Comparison of ENCODE assay signal across 7 mouse cellular contexts in the genomic region with DNA sequence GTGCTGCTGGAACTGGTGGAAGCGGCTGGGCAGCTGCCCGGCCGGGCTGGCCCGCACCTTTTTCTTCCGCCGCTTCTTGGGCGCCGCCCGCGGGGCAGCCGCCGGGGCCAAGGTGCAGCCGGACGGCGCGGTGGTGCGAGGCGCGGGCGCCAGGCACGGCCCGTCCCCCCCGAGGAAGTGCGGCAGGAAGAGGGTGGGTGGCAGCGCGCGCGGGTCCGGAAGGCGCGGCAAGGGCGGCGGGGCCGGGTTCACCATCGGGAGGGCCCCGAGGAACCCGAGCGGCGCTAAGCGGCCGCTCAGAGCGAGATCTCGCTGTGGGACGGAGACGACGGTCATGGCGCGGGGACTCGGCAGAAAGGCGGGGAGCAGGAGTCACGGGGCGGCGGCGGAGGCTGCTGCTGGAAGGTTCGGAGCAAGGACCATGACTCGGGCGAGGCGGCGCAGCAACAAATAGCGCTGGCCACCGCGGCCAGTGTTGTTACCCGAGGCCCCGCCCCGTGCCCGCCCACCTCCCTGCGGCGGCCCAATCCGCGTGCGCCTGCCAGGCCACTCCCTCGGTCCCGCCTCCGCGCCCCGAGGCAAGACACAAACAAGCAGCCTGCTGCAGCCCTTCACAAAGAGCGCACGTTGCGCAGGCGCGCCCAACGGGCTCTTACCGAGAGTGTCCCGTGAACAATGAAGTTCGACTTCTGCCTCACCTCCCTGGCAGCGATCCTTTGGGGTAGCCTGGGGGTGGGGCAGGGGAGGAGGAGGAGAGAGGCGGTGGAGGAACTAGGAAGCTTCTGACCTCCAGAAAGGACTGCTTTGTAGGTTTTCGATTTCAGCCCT. TPM values are rescaled to one million over a fixed set of nuclear protein-coding genes. Genes with fewer than 3 reads are reported as not detected.
DNase-seq lines count a peak whose midpoint lies in the region; ATAC-seq lines count a peak whose summit lies in the region.

No protein-coding gene starts in this region.

- peak overlapping the region; percentile 99 for H3K4me3 ChIP-seq in embryonic facial prominence, embryonic 10.5 days
- peak overlapping the region; percentile 89 for H3K4me3 ChIP-seq in limb, embryonic 11.5 days (ENCODE audit: low read depth, low read length)
- peak overlapping the region; percentile 100 for H3K4me3 ChIP-seq in midbrain, embryonic 14.5 days (replicated peaks; ENCODE audit: low read depth, low read length)

- peak overlapping the region; percentile 100 for H3K27ac ChIP-seq in embryonic facial prominence, embryonic 10.5 days (replicated peaks)
- H3K27ac ChIP-seq in limb, embryonic 11.5 days (replicated peaks; ENCODE audit: low read depth, low read length) = peak overlapping the region; percentile 99
- H3K27ac ChIP-seq in midbrain, embryonic 14.5 days (replicated peaks; ENCODE audit: low read depth, low read length) = peak overlapping the region; percentile 99

- peaks cover 30% of the 10 kb centered on the region for H3K36me3 ChIP-seq in embryonic facial prominence, embryonic 10.5 days (replicated peaks)
- peaks cover 4% of the 10 kb centered on the region for H3K36me3 ChIP-seq in limb, embryonic 11.5 days (ENCODE audit: control insufficient read depth, insufficient read depth, low read length)
- peaks cover 30% of the 10 kb centered on the region for H3K36me3 ChIP-seq in midbrain, embryonic 14.5 days (ENCODE audit: control insufficient read depth, insufficient read depth, low read length)

- peak; percentile 100 for DNase-seq in adrenal gland, postnatal 10 days
- peak; percentile 100 for DNase-seq in embryonic facial prominence, embryonic 10.5 days (ENCODE audit: low spot score)
- DNase-seq in heart, adult 11 months = peak; percentile 100
- peak; percentile 99 for DNase-seq in kidney, adult 18-20 months
- DNase-seq in limb, embryonic 11.5 days (ENCODE audit: low spot score) = peak; percentile 99
- DNase-seq in midbrain, embryonic 14.5 days = peak; percentile 100
- peak; percentile 97 to 98 for DNase-seq in spleen, adult 18-20 months

- H3K9me3 ChIP-seq in embryonic facial prominence, embryonic 10.5 days = no peaks in the 10 kb centered on the region
- H3K9me3 ChIP-seq in limb, embryonic 11.5 days (ENCODE audit: control insufficient read depth, low read length) = no peaks in the 10 kb centered on the region
- no peaks in the 10 kb centered on the region for H3K9me3 ChIP-seq in midbrain, embryonic 14.5 days (ENCODE audit: control insufficient read depth, low read length)

- ATAC-seq in limb, embryonic 11.5 days (ENCODE audit: insufficient number of reproducible peaks, low FRiP score, low TSS enrichment, low read depth) = peak; percentile 92
- ATAC-seq in midbrain, embryonic 14.5 days (ENCODE audit: low FRiP score, low TSS enrichment) = peak; percentile 93

- peak overlapping the region; percentile 97 for H3K9ac ChIP-seq in limb, embryonic 11.5 days (ENCODE audit: low read length)
- H3K9ac ChIP-seq in midbrain, embryonic 14.5 days (replicated peaks; ENCODE audit: low read length) = peak overlapping the region; percentile 96

- WGBS in embryonic facial prominence, embryonic 10.5 days = under 1% methylated on average over 88 of the region's 88 CpGs
- 0% methylated on average over 68 of the region's 88 CpGs for WGBS in limb, embryonic 11.5 days
- WGBS in midbrain, embryonic 14.5 days = under 1% methylated on average over 76 of the region's 88 CpGs

- peak overlapping the region; percentile 53 for H3K4me2 ChIP-seq in limb, embryonic 11.5 days (ENCODE audit: low read depth, severe bottlenecking)
- peak overlapping the region; percentile 66 for H3K4me2 ChIP-seq in midbrain, embryonic 14.5 days (ENCODE audit: low read length)

- peaks cover 23% of the 10 kb centered on the region for H3K4me1 ChIP-seq in embryonic facial prominence, embryonic 10.5 days
- no peaks in the 10 kb centered on the region; the same call in 1 of the 2 replicates for H3K4me1 ChIP-seq in limb, embryonic 11.5 days (ENCODE audit: control insufficient read depth, insufficient read depth, low read length)
- H3K4me1 ChIP-seq in midbrain, embryonic 14.5 days (ENCODE audit: control insufficient read depth, insufficient read depth, low read length) = peaks cover 20% of the 10 kb centered on the region

- H3K27me3 ChIP-seq in embryonic facial prominence, embryonic 10.5 days (replicated peaks; ENCODE audit: low read depth, poor library complexity, severe bottlenecking) = no peaks in the 10 kb centered on the region
- H3K27me3 ChIP-seq in limb, embryonic 11.5 days (ENCODE audit: control insufficient read depth, insufficient read depth, low read length) = no peaks in the 10 kb centered on the region
- H3K27me3 ChIP-seq in midbrain, embryonic 14.5 days (ENCODE audit: control insufficient read depth, insufficient read depth, low read length) = no peaks in the 10 kb centered on the region

RNA-seq across cellular contexts. Expression of gene Srsf12, which starts 39.5 kb away (rescaled TPM):
- 1 to 10 TPM; 1.7 to 2.2 TPM for total RNA-seq in adrenal gland, postnatal 10 days (2021)
- 3.3 and 5.8 TPM in 2 replicates for polyA plus RNA-seq in embryonic facial prominence, embryonic 10.5 days (2016; fragmentation: Nextera tagmentation; extraction: Ambion mirVana)
- polyA plus RNA-seq in limb, embryonic 11.5 days (2014; fragmentation: Nextera tagmentation; extraction: Ambion mirVana) = 10.9 and 12.0 TPM in 2 replicates
- 54.4 and 63.4 TPM in 2 replicates for polyA plus RNA-seq in midbrain, embryonic 14.5 days (2014; fragmentation: Nextera tagmentation; extraction: Ambion mirVana)

RNA-seq across cellular contexts. Expression of gene Pnrc1, which starts 41.7 kb away (rescaled TPM):
- 100 to 1,000 TPM; 173 to 217 TPM for total RNA-seq in adrenal gland, postnatal 10 days (2021)
- polyA plus RNA-seq in embryonic facial prominence, embryonic 10.5 days (2016; fragmentation: Nextera tagmentation; extraction: Ambion mirVana) = 78.2 and 88.4 TPM in 2 replicates
- 109 and 111 TPM in 2 replicates for polyA plus RNA-seq in limb, embryonic 11.5 days (2014; fragmentation: Nextera tagmentation; extraction: Ambion mirVana)
- 73.5 and 83.2 TPM in 2 replicates for polyA plus RNA-seq in midbrain, embryonic 14.5 days (2014; fragmentation: Nextera tagmentation; extraction: Ambion mirVana)

RNA-seq across cellular contexts. Expression of gene Pm20d2, which starts 58.7 kb away (rescaled TPM):
- total RNA-seq in adrenal gland, postnatal 10 days (2021) = 10 to 100 TPM; 31.3 to 46.6 TPM
- 0.74 and 0.92 TPM in 2 replicates for polyA plus RNA-seq in embryonic facial prominence, embryonic 10.5 days (2016; fragmentation: Nextera tagmentation; extraction: Ambion mirVana)
- 0.69 and 0.95 TPM in 2 replicates for polyA plus RNA-seq in limb, embryonic 11.5 days (2014; fragmentation: Nextera tagmentation; extraction: Ambion mirVana)
- 1.9 and 2.3 TPM in 2 replicates for polyA plus RNA-seq in midbrain, embryonic 14.5 days (2014; fragmentation: Nextera tagmentation; extraction: Ambion mirVana)

Comparison
In these comparisons a context has a peak if more than half of its experiments do, and no peak if none do; other contexts are left out.
1. Peak in every context shown above with its lines: DNase-seq, ATAC-seq, H3K4me3 ChIP-seq and H3K27ac ChIP-seq.